Mouse (Mus musculus): ENCODE data around the gene Kctd17. TPM values are rescaled to one million over a fixed set of nuclear protein-coding genes. Genes with fewer than 3 reads are reported as not detected.

Kctd17 gene
- polyA plus RNA-seq, 1 experiment from 2014 or later: 120 TPM

GRCm38 (mm10) chr15:78487066-78487465, 58.7 kb downstream of the Kctd17 start:
- Histone ChIP-seq H3K4me3 (replicated peaks; ENCODE audit: low read depth, low read length) (no peak overlapping the region), H3K36me3 (ENCODE audit: control insufficient read depth, insufficient read depth, low read length) (no peaks in the 10 kb centered on the region), H3K4me1 (ENCODE audit: control insufficient read depth, insufficient read depth, low read length) (no peaks in the 10 kb centered on the region), H3K4me2 (ENCODE audit: low read length) (no peak overlapping the region), H3K27ac (replicated peaks; ENCODE audit: low read depth, low read length) (no peak overlapping the region), H3K9ac (replicated peaks; ENCODE audit: low read length) (no peak overlapping the region), H3K9me3 (ENCODE audit: control insufficient read depth, low read length) (no peaks in the 10 kb centered on the region), H3K27me3 (ENCODE audit: control insufficient read depth, insufficient read depth, low read length) (no peaks in the 10 kb centered on the region)
- no peak for ATAC-seq (ENCODE audit: low FRiP score, low TSS enrichment)
- WGBS: 70% methylated on average over 4 of the region's 4 CpGs
- DNase-seq: no peak

Other genes with a start within 250 kb of the Kctd17 start
- 7.2 and 9.6 TPM in 2 replicates for gene Pvalb, start 222.2 kb upstream of the Kctd17 start, polyA plus RNA-seq (2014; fragmentation: Nextera tagmentation; extraction: Ambion mirVana)
- gene Ncf4, start 183.8 kb upstream of the Kctd17 start, polyA plus RNA-seq (2014; fragmentation: Nextera tagmentation; extraction: Ambion mirVana): 0.47 and 0.96 TPM in 2 replicates
- gene Csf2rb2, start 122.8 kb upstream of the Kctd17 start, polyA plus RNA-seq (2014; fragmentation: Nextera tagmentation; extraction: Ambion mirVana): 0.47 TPM in 1 of 2 replicates, not detected in the other
- gene Csf2rb, start 102.8 kb upstream of the Kctd17 start, polyA plus RNA-seq (2014; fragmentation: Nextera tagmentation; extraction: Ambion mirVana): 0.28 and 1.0 TPM in 2 replicates
- not detected in 2 replicates for gene Tex33, start 32.7 kb upstream of the Kctd17 start, polyA plus RNA-seq (2014; fragmentation: Nextera tagmentation; extraction: Ambion mirVana)
- gene Tst, start 22.7 kb upstream of the Kctd17 start, polyA plus RNA-seq (2014; fragmentation: Nextera tagmentation; extraction: Ambion mirVana): 11.8 and 15.2 TPM in 2 replicates
- 4.7 and 6.6 TPM in 2 replicates for gene Mpst, start 22.1 kb upstream of the Kctd17 start, polyA plus RNA-seq (2014; fragmentation: Nextera tagmentation; extraction: Ambion mirVana)
- 0.26 and 0.43 TPM in 2 replicates for gene Tmprss6, start 40.1 kb downstream of the Kctd17 start, polyA plus RNA-seq (2014; fragmentation: Nextera tagmentation; extraction: Ambion mirVana)
- 0.08 and 0.11 TPM in 2 replicates for gene Il2rb, start 66.7 kb downstream of the Kctd17 start, polyA plus RNA-seq (2014; fragmentation: Nextera tagmentation; extraction: Ambion mirVana)
- gene C1qtnf6, start 102.9 kb downstream of the Kctd17 start, polyA plus RNA-seq (2014; fragmentation: Nextera tagmentation; extraction: Ambion mirVana): 5.6 and 7.3 TPM in 2 replicates
- gene Sstr3, start 116.1 kb downstream of the Kctd17 start, polyA plus RNA-seq (2014; fragmentation: Nextera tagmentation; extraction: Ambion mirVana): 0.18 and 0.23 TPM in 2 replicates
- 3.7 and 7.0 TPM in 2 replicates for gene Rac2, start 144.2 kb downstream of the Kctd17 start, polyA plus RNA-seq (2014; fragmentation: Nextera tagmentation; extraction: Ambion mirVana)
- 1.8 and 2.3 TPM in 2 replicates for gene Cyth4, start 168.5 kb downstream of the Kctd17 start, polyA plus RNA-seq (2014; fragmentation: Nextera tagmentation; extraction: Ambion mirVana)